Comparison of ENCODE assay signal across 30 mouse cellular contexts in the genomic region with DNA sequence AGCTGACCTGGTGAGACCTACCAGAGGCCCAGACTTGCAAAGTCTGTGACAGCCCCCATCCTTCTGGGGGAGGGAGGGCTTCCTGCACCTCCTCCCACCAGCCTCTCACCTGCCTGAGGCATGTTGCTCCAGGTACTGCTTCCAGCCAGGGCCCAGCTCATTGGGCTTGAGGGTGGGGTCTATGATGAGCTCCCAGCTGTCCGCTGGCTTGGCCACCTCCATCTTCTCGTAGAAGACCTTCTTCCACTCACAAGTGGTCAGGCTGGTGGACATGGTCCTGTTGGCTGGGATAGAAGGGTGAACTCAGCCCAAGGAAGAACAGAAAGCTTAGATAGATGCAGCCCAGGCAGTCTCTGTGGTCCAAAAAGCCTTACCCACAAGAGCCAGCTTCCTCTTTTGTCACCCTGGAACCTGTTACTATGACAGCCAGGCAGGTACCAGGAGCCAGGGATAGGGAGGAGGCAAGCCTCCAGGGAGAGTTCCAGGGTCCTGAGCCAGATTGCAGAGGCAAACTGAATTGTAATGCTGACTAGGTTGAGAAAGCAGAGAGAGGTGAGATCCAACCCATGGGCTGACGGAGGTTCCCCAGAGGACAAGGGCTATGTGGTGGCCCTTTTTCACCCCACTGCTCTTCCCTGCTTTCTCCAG. TPM values are rescaled to one million over a fixed set of nuclear protein-coding genes. Genes with fewer than 3 reads are reported as not detected.
"Had no signal": no experiment of that assay in that cellular context is flagged by ENCODE, and none has a peak within 500 bp of the region (broad histone marks: within the 10 kb centered on the region; RNA-seq: fewer than 3 reads in every experiment).

No protein-coding gene starts in this region.

- H3K27me3 ChIP-seq: kidney, embryonic 15.5 days; limb, embryonic 12.5 days; limb, embryonic 15.5 days; midbrain, embryonic 13.5 days; neural tube, embryonic 12.5 days; neural tube, embryonic 15.5 days had no signal

- H3K4me1 ChIP-seq: kidney, embryonic 15.5 days; limb, embryonic 12.5 days; limb, embryonic 15.5 days; midbrain, embryonic 13.5 days; neural tube, embryonic 12.5 days; neural tube, embryonic 15.5 days had no signal

- H3K9me3 ChIP-seq: kidney, embryonic 15.5 days; limb, embryonic 12.5 days; limb, embryonic 15.5 days; midbrain, embryonic 13.5 days; neural tube, embryonic 12.5 days; neural tube, embryonic 15.5 days had no signal

- H3K4me3 ChIP-seq: kidney, embryonic 15.5 days; left cerebral cortex, adult 2 months; limb, embryonic 12.5 days; limb, embryonic 15.5 days; midbrain, embryonic 13.5 days; neural tube, embryonic 12.5 days; neural tube, embryonic 15.5 days had no signal

- H3K36me3 ChIP-seq: kidney, embryonic 15.5 days; limb, embryonic 12.5 days; limb, embryonic 15.5 days; midbrain, embryonic 13.5 days; neural tube, embryonic 12.5 days; neural tube, embryonic 15.5 days had no signal

- H3K27ac ChIP-seq: kidney, embryonic 15.5 days; left cerebral cortex, adult 2 months; limb, embryonic 12.5 days; limb, embryonic 15.5 days; liver, embryonic 14.5 days; macrophage; midbrain, embryonic 13.5 days; neural tube, embryonic 12.5 days; neural tube, embryonic 15.5 days; stomach, postnatal 0 days had no signal

- DNase-seq: kidney, postnatal 10 days; kidney, postnatal 36 days; layer of hippocampus, postnatal 36 days; left cerebral cortex, postnatal 4 days; liver, postnatal 0 days; lung, embryonic 14.5 days; right cerebral cortex, adult 18-20 months; right cerebral cortex, postnatal 14 days; right cerebral cortex, postnatal 4 days; thymus, adult 2 months; thymus, postnatal 14 days; thymus, postnatal 4 days had no signal

- H3K4me2 ChIP-seq: kidney, embryonic 15.5 days; limb, embryonic 12.5 days; limb, embryonic 15.5 days; liver, embryonic 11.5 days; lung, embryonic 14.5 days; midbrain, embryonic 13.5 days; neural tube, embryonic 12.5 days; neural tube, embryonic 15.5 days had no signal

- H3K9ac ChIP-seq: kidney, embryonic 15.5 days; limb, embryonic 12.5 days; limb, embryonic 15.5 days; liver, embryonic 14.5 days; liver, postnatal 0 days; lung, embryonic 14.5 days; midbrain, embryonic 13.5 days; neural tube, embryonic 12.5 days; neural tube, embryonic 15.5 days had no signal

- ATAC-seq: liver, postnatal 0 days; lung, postnatal 0 days; midbrain, embryonic 13.5 days; midbrain, embryonic 16.5 days had no signal

RNA-seq across cellular contexts. Expression of gene Rtp2, which starts 1.6 kb away (rescaled TPM):
- total RNA-seq: left cerebral cortex, adult 2 months; megakaryocyte, adult 5-6 weeks had no signal
- polyA plus RNA-seq: kidney, embryonic 15.5 days; limb, embryonic 12.5 days; limb, embryonic 15.5 days; liver, embryonic 11.5 days; liver, embryonic 14.5 days; liver, postnatal 0 days; lung, embryonic 14.5 days; lung, postnatal 0 days; macrophage; midbrain, embryonic 13.5 days; neural tube, embryonic 12.5 days; neural tube, embryonic 15.5 days; stomach, embryonic 14.5 days; stomach, postnatal 0 days; thymus, adult 2 months had no signal

RNA-seq across cellular contexts. Expression of gene Sst, which starts 39.8 kb away (rescaled TPM):
- total RNA-seq: megakaryocyte, adult 5-6 weeks had no signal
- polyA plus RNA-seq: liver, postnatal 0 days; lung, embryonic 14.5 days; lung, postnatal 0 days; macrophage had no signal

RNA-seq across cellular contexts. Expression of gene Gm37419, which starts 57.7 kb away (rescaled TPM):
- total RNA-seq: layer of hippocampus, adult 8-10 months; layer of hippocampus, postnatal 10 days; layer of hippocampus, postnatal 36 days; left cerebral cortex, adult 2 months; left cerebral cortex, postnatal 14 days; left cerebral cortex, postnatal 4 days; megakaryocyte, adult 5-6 weeks had no signal
- polyA plus RNA-seq: kidney, embryonic 15.5 days; limb, embryonic 12.5 days; limb, embryonic 15.5 days; liver, embryonic 11.5 days; liver, embryonic 14.5 days; liver, postnatal 0 days; lung, embryonic 14.5 days; lung, postnatal 0 days; macrophage; midbrain, embryonic 13.5 days; midbrain, embryonic 16.5 days; neural tube, embryonic 12.5 days; neural tube, embryonic 15.5 days; stomach, embryonic 14.5 days; stomach, postnatal 0 days; thymus, adult 2 months had no signal
